Mouse (Mus musculus) liver, postnatal 0 days (tissue): ENCODE data around the gene Pprc1. TPM values are rescaled to one million over a fixed set of nuclear protein-coding genes. Genes with fewer than 3 reads are reported as not detected.

ENCODE experiments used
- ATAC-seq: fragments of 200-750 bp; cut with Nextera tagmentation; 2 replicates; pipeline ENCODE4 v1.8.0; 2017; ENCODE audit warnings: mild to moderate bottlenecking, moderate library complexity
- DNase-seq: peaks from one replicate; pipeline ENCODE4 v3.0.0-alpha.2; 2016
- H3K27ac ChIP-seq: fragments of 300-500 bp; sonication (generic); 2 replicates; pipeline ENCODE4 v1.5.1; 2014; ENCODE audit warnings: antibody characterized with exemption, moderate library complexity, mild to moderate bottlenecking, low read depth
- H3K27me3 ChIP-seq: fragments of 300-500 bp; sonication (generic); 2 replicates; pipeline ENCODE4 v1.6.1; 2014; ENCODE audit warnings: low read length, control low read depth, mixed read lengths; ENCODE audit not compliant: insufficient read depth
- H3K36me3 ChIP-seq: fragments of 300-500 bp; sonication (generic); replicated peaks from 2 replicates; pipeline ENCODE4 v1.6.1; 2014; ENCODE audit warnings: mild to moderate bottlenecking, control low read depth, low read length, moderate library complexity, mixed read lengths; ENCODE audit not compliant: insufficient read depth
- H3K4me1 ChIP-seq: fragments of 300-500 bp; sonication (generic); 2 replicates; pipeline ENCODE4 v1.6.1; 2014; ENCODE audit warnings: antibody characterized with exemption, mild to moderate bottlenecking, control low read depth; ENCODE audit not compliant: insufficient read depth
- H3K4me2 ChIP-seq: fragments of 300-500 bp; sonication (generic); 2 replicates; pipeline ENCODE4 v1.6.1; 2014; ENCODE audit warnings: low read depth, mild to moderate bottlenecking, low read length, moderate library complexity, mixed read lengths
- H3K4me3 ChIP-seq: fragments of 300-500 bp; sonication (generic); 2 replicates; pipeline ENCODE4 v1.5.1; 2014; ENCODE audit warnings: low read depth, low read length
- H3K9ac ChIP-seq: fragments of 300-500 bp; sonication (generic); replicated peaks from 2 replicates; pipeline ENCODE4 v1.6.1; 2014; ENCODE audit warnings: mild to moderate bottlenecking, moderate library complexity
- H3K9me3 ChIP-seq: fragments of 300-500 bp; sonication (generic); 2 replicates; pipeline ENCODE4 v1.6.1; 2016; ENCODE audit warnings: mild to moderate bottlenecking, control low read depth, low read length, mixed read lengths
- CTCF ChIP-seq: sonication (generic); IDR thresholded peaks from 2 replicates; pipeline ENCODE4 v1.5.1; 2016; ENCODE audit warnings: antibody characterized with exemption, low read depth
- EP300 ChIP-seq: IDR thresholded peaks from 2 replicates; pipeline ENCODE4 v1.6.1; 2016; ENCODE audit warnings: antibody characterized with exemption, low read depth, mild to moderate bottlenecking
- WGBS: fragments of 180-500 bp; shearing (Covaris S2); extraction: QIAGEN DNeasy Blood & Tissue Kit; methylation state at CpG from one replicate; pipeline ENCODE4 v1.1.7; 2014; ENCODE audit not compliant: insufficient replicate concordance; 5-methylcytosine and 5-hydroxymethylcytosine counted together
- polyA plus RNA-seq: library from polyadenylated mRNA; unstranded; fragments of >200 nt; fragmentation: Nextera tagmentation; extraction: Ambion mirVana; gene quantifications from 2 replicates; pipeline ENCODE4 v1.2.1, GENCODE M21; 2015

Gene Pprc1
- polyA plus RNA-seq, 1 experiment from 2014 or later = 7.7 TPM

GRCm38 (mm10) chr19:46096396-46096795 lies 51.7 kb downstream of the Pprc1 start:
- no peak for ATAC-seq

GRCm38 (mm10) chr19:46099561-46099960 lies 54.9 kb downstream of the Pprc1 start:
- Histone ChIP-seq H3K9me3 (0 out of 2 replicates have a peak, but pooled peaks cover 2% of the 10 kb centered on the region), H3K36me3 (no peaks in the 10 kb centered on the region), H3K4me3 (no peak overlapping the region), H3K4me2 (no peak overlapping the region), H3K4me1 (no peaks in the 10 kb centered on the region), H3K9ac (no peak overlapping the region), H3K27ac (no peak overlapping the region), H3K27me3 (no peaks in the 10 kb centered on the region)
- ATAC-seq (no peak), DNase-seq (no peak)
- 77% methylated on average over 3 of the region's 3 CpGs for WGBS
- TF ChIP-seq EP300 = no peak
- TF ChIP-seq CTCF = no peak

More at GRCm38 (mm10) chr19:46096396-46096795, 51.7 kb downstream of the Pprc1 start:
- H3K4me1 ChIP-seq = no peaks in the 10 kb centered on the region
- H3K4me3 ChIP-seq = no peak overlapping the region
- no peak overlapping the region for H3K27ac ChIP-seq
- 85% methylated on average over 5 of the region's 5 CpGs for WGBS
- no peak for DNase-seq
- TF ChIP-seq EP300 = no peak
- TF ChIP-seq CTCF = no peak
- H3K4me2 ChIP-seq = no peak overlapping the region
- 0 out of 2 replicates have a peak, but pooled peaks cover 2% of the 10 kb centered on the region for H3K9me3 ChIP-seq
- no peaks in the 10 kb centered on the region for H3K36me3 ChIP-seq
- H3K27me3 ChIP-seq = no peaks in the 10 kb centered on the region
- H3K9ac ChIP-seq = no peak overlapping the region

GRCm38 (mm10) chr19:46103437-46104186 lies 58.9 kb downstream of the Pprc1 start:
- TF ChIP-seq CTCF (no peak), EP300 (no peak)
- H3K9me3 ChIP-seq = 0 out of 2 replicates have a peak, but pooled peaks cover 2% of the 10 kb centered on the region
- H3K27me3 ChIP-seq = no peaks in the 10 kb centered on the region
- 76% methylated on average over 5 of the region's 6 CpGs for WGBS
- no peaks in the 10 kb centered on the region for H3K4me1 ChIP-seq
- no peak overlapping the region for H3K4me2 ChIP-seq
- H3K4me3 ChIP-seq = no peak overlapping the region
- H3K36me3 ChIP-seq = no peaks in the 10 kb centered on the region
- peak; percentile 71; the same call in 1 of the 2 replicates for ATAC-seq
- H3K27ac ChIP-seq = no peak overlapping the region
- DNase-seq = no peak
- no peak overlapping the region for H3K9ac ChIP-seq

- no peaks in the 10 kb centered on the region for H3K27me3 ChIP-seq
- TF ChIP-seq EP300 (no peak), CTCF (no peak)
- no peaks in the 10 kb centered on the region for H3K4me1 ChIP-seq
- 0 out of 2 replicates have a peak, but pooled peaks cover 2% of the 10 kb centered on the region for H3K9me3 ChIP-seq
- H3K4me2 ChIP-seq = no peak overlapping the region
- H3K36me3 ChIP-seq = no peaks in the 10 kb centered on the region
- DNase-seq = no peak
- H3K27ac ChIP-seq = no peak overlapping the region
- no peak overlapping the region for H3K9ac ChIP-seq
- no peak overlapping the region for H3K4me3 ChIP-seq
- peak; percentile 51; the same call in 1 of the 2 replicates for ATAC-seq
- WGBS = 66% methylated on average over 2 of the region's 2 CpGs
Observed at GRCm38 (mm10) chr19:46104187-46104557, 59.5 kb downstream of the Pprc1 start.

GRCm38 (mm10) chr19:46110214-46110613 lies 65.5 kb downstream of the Pprc1 start:
- Histone ChIP-seq H3K36me3 (no peaks in the 10 kb centered on the region), H3K4me2 (0 out of 2 replicates have a peak overlapping the region, but pooled peaks have one; percentile 6), H3K27ac (peak overlapping the region; percentile 57), H3K4me1 (no peaks in the 10 kb centered on the region), H3K9me3 (no peaks in the 10 kb centered on the region), H3K9ac (no peak overlapping the region), H3K27me3 (no peaks in the 10 kb centered on the region), H3K4me3 (no peak overlapping the region)
- peak; percentile 34 for DNase-seq
- peak; percentile 66 for ATAC-seq
- 37% methylated on average over 2 of the region's 2 CpGs for WGBS
- no peak for TF ChIP-seq CTCF
- TF ChIP-seq EP300 = no peak

GRCm38 (mm10) chr19:46110781-46111180 lies 66.1 kb downstream of the Pprc1 start:
- H3K9ac ChIP-seq = no peak overlapping the region
- H3K4me1 ChIP-seq = no peaks in the 10 kb centered on the region
- no peaks in the 10 kb centered on the region for H3K27me3 ChIP-seq
- no peak for ATAC-seq
- no peaks in the 10 kb centered on the region for H3K36me3 ChIP-seq
- TF ChIP-seq EP300 = no peak
- TF ChIP-seq CTCF = no peak
- DNase-seq = no peak
- no peaks in the 10 kb centered on the region for H3K9me3 ChIP-seq
- peak overlapping the region; percentile 57 for H3K27ac ChIP-seq
- 69% methylated on average over 5 of the region's 5 CpGs for WGBS
- no peak overlapping the region for H3K4me3 ChIP-seq
- no peak overlapping the region for H3K4me2 ChIP-seq

- Histone ChIP-seq H3K4me3 (no peak overlapping the region), H3K9ac (no peak overlapping the region), H3K36me3 (no peaks in the 10 kb centered on the region), H3K27me3 (no peaks in the 10 kb centered on the region), H3K4me1 (no peaks in the 10 kb centered on the region), H3K27ac (no peak overlapping the region), H3K9me3 (no peaks in the 10 kb centered on the region), H3K4me2 (no peak overlapping the region)
- DNase-seq = no peak
- TF ChIP-seq CTCF (peak; percentile 28; the same call in 1 of the 2 replicates), EP300 (no peak)
- 54% methylated on average over 4 of the region's 4 CpGs for WGBS
- ATAC-seq = no peak
Observed at GRCm38 (mm10) chr19:46114617-46115016, 69.9 kb downstream of the Pprc1 start.
